Mouse (Mus musculus): ENCODE measurements around the gene Gm42372. TPM values are rescaled to one million over a fixed set of nuclear protein-coding genes. Genes with fewer than 3 reads are reported as not detected.
A peak's percentile ranks its signal among the peaks of the same experiment; 100 is the strongest.

Gm42372 gene
- total and polyA plus RNA-seq, 3 experiments, result 0.42 TPM; not detected in 2

GRCm38 (mm10) chr7:16949908-16950841 lies 32.7 kb upstream of the Gm42372 start (continued):
- TF ChIP-seq MYC (IDR thresholded peaks at IDR 0.05; ENCODE audit: low read depth, low read length) (no peak), E2F4 (IDR thresholded peaks at IDR 0.05; ENCODE audit: borderline replicate concordance, low read depth, low read length) (no peak), POLR2A (IDR thresholded peaks at IDR 0.05; ENCODE audit: control insufficient read depth in 1 of 2, insufficient read depth in 1 of 2, low read depth in 1 of 2, low read length in 2 of 2, poor library complexity in 1 of 2) (peak; percentile 41 to 55; a peak in 3 of 4 replicates), UBTF (IDR thresholded peaks at IDR 0.05; ENCODE audit: borderline replicate concordance, insufficient read depth, low read depth, low read length) (no peak)

GRCm38 (mm10) chr7:16950861-16951635 lies 31.8 kb upstream of the Gm42372 start:
- Histone ChIP-seq H3K27me3 (ENCODE audit: control insufficient read depth in 1 of 2, insufficient read depth in 2 of 2, low read length in 2 of 2) (no peaks in the 10 kb centered on the region), H3K9ac (ENCODE audit: control insufficient read depth, low read depth, low read length, poor library complexity, severe bottlenecking) (peak overlapping the region; percentile 63), H3K4me1 (ENCODE audit: control insufficient read depth in 1 of 2, insufficient read depth in 2 of 2, low read length in 2 of 2) (peaks cover 0 to 5% of the 10 kb centered on the region in 2 experiments; a peak in 1 of 4 replicates), H3K4me3 (ENCODE audit: control insufficient read depth in 1 of 2, insufficient read depth in 1 of 2, low read depth in 2 of 2, low read length in 2 of 2) (peak overlapping the region; percentile 59 to 60), H3K9me3 (replicated peaks; ENCODE audit: insufficient read depth, low read length) (no peaks in the 10 kb centered on the region), H3K36me3 (ENCODE audit: control insufficient read depth in 1 of 2, insufficient read depth in 2 of 2, low read length in 2 of 2) (no peaks in the 10 kb centered on the region; a peak in 1 of 4 replicates), H3K79me2 (ENCODE audit: control insufficient read depth, insufficient read depth, low read length, poor library complexity) (no peaks in the 10 kb centered on the region; the same call in 1 of the 2 replicates), H3K27ac (ENCODE audit: control insufficient read depth, low read depth, low read length) (no peak overlapping the region)
- peak; percentile 94 for DNase-seq (ENCODE audit: low read depth, low spot score)
- no peak for TF ChIP-seq MEF2A (IDR thresholded peaks at IDR 0.05; ENCODE audit: extremely low read depth, insufficient replicate concordance, low read depth, low read length, poor library complexity, severe bottlenecking)
- no peak for TF ChIP-seq MAFK (IDR thresholded peaks at IDR 0.05; ENCODE audit: borderline replicate concordance, low read depth, low read length)
- TF ChIP-seq CTCF (IDR thresholded peaks at IDR 0.05 in 2 of 3, conservative IDR thresholded peaks at IDR 0.05 in 1 of 3; ENCODE audit: control insufficient read depth in 1 of 3, insufficient read depth in 1 of 3, low read depth in 2 of 3, low read length in 3 of 3, poor library complexity in 1 of 3, severe bottlenecking in 1 of 3), result peak; percentile 74 to 93 (median 87)
- no peak for TF ChIP-seq ZNF384 (IDR thresholded peaks at IDR 0.05; ENCODE audit: low read depth, low read length)
- no peak for TF ChIP-seq MAX (IDR thresholded peaks at IDR 0.05; ENCODE audit: low read length)
- no peak for TF ChIP-seq POLR2AphosphoS5 (IDR thresholded peaks at IDR 0.05; ENCODE audit: borderline replicate concordance, low read depth, low read length)
- peak in 1 of 2 experiments; percentile 32; a peak in 2 of 4 replicates for TF ChIP-seq EP300 (IDR thresholded peaks at IDR 0.05; ENCODE audit: low read depth in 1 of 2, low read length in 2 of 2)
- peak; percentile 81 for TF ChIP-seq ZC3H11A (IDR thresholded peaks at IDR 0.05; ENCODE audit: low read depth, low read length)
- TF ChIP-seq TBP (IDR thresholded peaks at IDR 0.05; ENCODE audit: low read depth, low read length), result no peak; the same call in 1 of the 2 replicates
- no peak for TF ChIP-seq MYB (IDR thresholded peaks at IDR 0.05; ENCODE audit: low read depth, low read length)
- no peak for TF ChIP-seq GATA1 (IDR thresholded peaks at IDR 0.05; ENCODE audit: low read depth, low read length)
- TF ChIP-seq ETS1 (IDR thresholded peaks at IDR 0.05; ENCODE audit: low read depth, low read length), result no peak
- peak; percentile 22; the same call in 1 of the 2 replicates for TF ChIP-seq NELFE (IDR thresholded peaks at IDR 0.05; ENCODE audit: low read depth, low read length)
- TF ChIP-seq JUND (IDR thresholded peaks at IDR 0.05; ENCODE audit: low read depth, low read length), result peak; percentile 86; the same call in 1 of the 2 replicates
- peak; percentile 88 for TF ChIP-seq ELF1 (IDR thresholded peaks at IDR 0.05; ENCODE audit: low read depth, low read length)
- TF ChIP-seq UBTF (IDR thresholded peaks at IDR 0.05; ENCODE audit: borderline replicate concordance, insufficient read depth, low read depth, low read length), result no peak
- peak; percentile 85 for TF ChIP-seq RAD21 (IDR thresholded peaks at IDR 0.05; ENCODE audit: low read depth, low read length)
- no peak for TF ChIP-seq CHD1 (IDR thresholded peaks at IDR 0.05; ENCODE audit: low read depth, low read length)
- peak; percentile 37; the same call in 1 of the 2 replicates for TF ChIP-seq RCOR1 (IDR thresholded peaks at IDR 0.05; ENCODE audit: low read depth, low read length)
- TF ChIP-seq ZKSCAN1 (IDR thresholded peaks at IDR 0.05; ENCODE audit: low read depth, low read length), result no peak
- no peak for TF ChIP-seq POLR2AphosphoS2 (IDR thresholded peaks at IDR 0.05; ENCODE audit: low read length)
- peak; percentile 50 for TF ChIP-seq MXI1 (IDR thresholded peaks at IDR 0.05; ENCODE audit: low read depth, low read length)
- no peak for TF ChIP-seq E2F4 (IDR thresholded peaks at IDR 0.05; ENCODE audit: borderline replicate concordance, low read depth, low read length)
- 0 out of 2 replicates have a peak, but pooled peaks have one; percentile 51 for TF ChIP-seq MYC (IDR thresholded peaks at IDR 0.05; ENCODE audit: low read depth, low read length)
- peak; percentile 49; the same call in 1 of the 2 replicates for TF ChIP-seq HCFC1 (IDR thresholded peaks at IDR 0.05; ENCODE audit: low read depth, low read length)
- 0 out of 2 replicates have a peak, but pooled peaks have one; percentile 16 for TF ChIP-seq USF1 (IDR thresholded peaks at IDR 0.05; ENCODE audit: low read depth, low read length)
- TF ChIP-seq USF2 (IDR thresholded peaks at IDR 0.05; ENCODE audit: borderline replicate concordance in 1 of 2, insufficient read depth in 1 of 2, low read depth in 1 of 2, low read length in 2 of 2), result no peak
- TF ChIP-seq GABPA (IDR thresholded peaks at IDR 0.05; ENCODE audit: low read depth, low read length), result no peak
- TF ChIP-seq SMC3 (IDR thresholded peaks at IDR 0.05; ENCODE audit: low read depth, low read length), result peak; percentile 97

All from MEL (cell line).